Mouse (Mus musculus): ENCODE data around the gene Angel2. TPM values are rescaled to one million over a fixed set of nuclear protein-coding genes. Genes with fewer than 3 reads are reported as not detected.
"Not testable (repeated sequence)": the region's sequence is repeated elsewhere in the genome, so short reads cannot be mapped to it uniquely, and the experiment has no call there.

Angel2 gene
- 25.1 TPM in 2 replicates for total RNA-seq (2012; rRNA removed)
- polyA plus RNA-seq (2012; ENCODE audit: insufficient read depth in 1 of 2, insufficient read length in 2 of 2, low read depth in 1 of 2, low replicate concordance in 2 of 2, missing spikeins in 1 of 2) = 10 to 100 TPM in 1 of 2 experiments, not detected in 1; 33.7 TPM

GRCm38 (mm10) chr1:190924812-190925211 lies at the start of gene Angel2:
TSS of gene Angel2 (plus strand) at chr1:190925112.
- H3K36me3 ChIP-seq (ENCODE audit: control insufficient read depth in 1 of 2, insufficient read depth in 2 of 2, low read length in 2 of 2); H3K4me1 ChIP-seq (ENCODE audit: control insufficient read depth in 1 of 2, insufficient read depth in 2 of 2, low read length in 2 of 2): not testable (repeated sequence)

DNA sequence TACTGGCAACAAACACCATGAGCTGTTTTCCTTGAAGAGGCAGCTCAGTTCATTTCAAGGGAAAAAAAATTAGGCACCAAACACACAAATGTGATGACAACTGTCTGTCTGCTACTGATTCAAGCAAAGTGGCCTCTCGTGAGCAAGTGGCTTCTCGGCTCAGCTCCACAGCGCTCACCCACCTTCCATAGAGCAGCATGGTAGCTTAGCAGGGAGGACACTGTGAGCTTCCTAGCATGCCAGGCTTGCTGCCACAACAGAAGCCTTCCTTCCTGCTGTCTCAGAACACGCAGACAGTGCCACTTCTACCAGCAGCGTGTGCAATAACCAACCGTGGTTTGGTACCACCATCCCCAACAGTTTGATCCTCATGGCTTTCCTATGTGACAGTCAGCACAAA lies 49.2 kb upstream of the Angel2 start:
- DNase-seq (ENCODE audit: low read depth, low spot score) = no peak
- TF ChIP-seq POLR2AphosphoS2 (IDR thresholded peaks at IDR 0.05; ENCODE audit: low read length) (no peak), USF2 (IDR thresholded peaks at IDR 0.05; ENCODE audit: borderline replicate concordance in 1 of 2, insufficient read depth in 1 of 2, low read depth in 1 of 2, low read length in 2 of 2) (no peak), TBP (IDR thresholded peaks at IDR 0.05; ENCODE audit: low read depth, low read length) (no peak), MYC (IDR thresholded peaks at IDR 0.05; ENCODE audit: low read depth, low read length) (no peak), ZNF384 (IDR thresholded peaks at IDR 0.05; ENCODE audit: low read depth, low read length) (no peak), RCOR1 (IDR thresholded peaks at IDR 0.05; ENCODE audit: low read depth, low read length) (no peak), GATA1 (IDR thresholded peaks at IDR 0.05; ENCODE audit: low read depth, low read length) (no peak), ZMIZ1 (IDR thresholded peaks at IDR 0.05; ENCODE audit: low read depth, low read length) (no peak), MAFK (IDR thresholded peaks at IDR 0.05; ENCODE audit: borderline replicate concordance, low read depth, low read length) (no peak), TAL1 (IDR thresholded peaks at IDR 0.05; ENCODE audit: low read length) (no peak), ELF1 (IDR thresholded peaks at IDR 0.05; ENCODE audit: low read depth, low read length) (no peak), JUND (IDR thresholded peaks at IDR 0.05; ENCODE audit: low read depth, low read length) (no peak), MAX (IDR thresholded peaks at IDR 0.05; ENCODE audit: low read length) (no peak), POLR2AphosphoS5 (IDR thresholded peaks at IDR 0.05; ENCODE audit: borderline replicate concordance, low read depth, low read length) (no peak), E2F4 (IDR thresholded peaks at IDR 0.05; ENCODE audit: borderline replicate concordance, low read depth, low read length) (no peak), ZKSCAN1 (IDR thresholded peaks at IDR 0.05; ENCODE audit: low read depth, low read length) (no peak), SMC3 (IDR thresholded peaks at IDR 0.05; ENCODE audit: low read depth, low read length) (no peak), NRF1 (IDR thresholded peaks at IDR 0.05; ENCODE audit: insufficient read depth, low read depth, low read length, poor library complexity, severe bottlenecking) (no peak), GABPA (IDR thresholded peaks at IDR 0.05; ENCODE audit: low read depth, low read length) (no peak), ETS1 (IDR thresholded peaks at IDR 0.05; ENCODE audit: low read depth, low read length) (no peak)
- no peak overlapping the region for H3K4me3 ChIP-seq (ENCODE audit: control insufficient read depth in 1 of 2, insufficient read depth in 1 of 2, low read depth in 2 of 2, low read length in 2 of 2)
- no peaks in the 10 kb centered on the region for H3K79me2 ChIP-seq (ENCODE audit: control insufficient read depth, insufficient read depth, low read length, poor library complexity)
- H3K27ac ChIP-seq (ENCODE audit: control insufficient read depth, low read depth, low read length) = no peak overlapping the region
- H3K9me3 ChIP-seq (replicated peaks; ENCODE audit: insufficient read depth, low read length) = no peaks in the 10 kb centered on the region
- H3K36me3 ChIP-seq (ENCODE audit: control insufficient read depth in 1 of 2, insufficient read depth in 2 of 2, low read length in 2 of 2) = peaks cover 2 to 9% of the 10 kb centered on the region in 2 experiments
- H3K9ac ChIP-seq (ENCODE audit: control insufficient read depth, low read depth, low read length, poor library complexity, severe bottlenecking) = no peak overlapping the region
- H3K27me3 ChIP-seq (ENCODE audit: control insufficient read depth in 1 of 2, insufficient read depth in 2 of 2, low read length in 2 of 2) = no peaks in the 10 kb centered on the region
- peaks cover 4 to 11% of the 10 kb centered on the region in 2 experiments; a peak in 3 of 4 replicates for H3K4me1 ChIP-seq (ENCODE audit: control insufficient read depth in 1 of 2, insufficient read depth in 2 of 2, low read length in 2 of 2)

More at GRCm38 (mm10) chr1:190924812-190925211, at the start of gene Angel2:
- not testable (repeated sequence) for H3K27ac ChIP-seq (ENCODE audit: control insufficient read depth, low read depth, low read length); H3K9ac ChIP-seq (ENCODE audit: control insufficient read depth, low read depth, low read length, poor library complexity, severe bottlenecking); H3K79me2 ChIP-seq (ENCODE audit: control insufficient read depth, insufficient read depth, low read length, poor library complexity); H3K27me3 ChIP-seq (ENCODE audit: control insufficient read depth in 1 of 2, insufficient read depth in 2 of 2, low read length in 2 of 2); H3K4me3 ChIP-seq (ENCODE audit: control insufficient read depth in 1 of 2, insufficient read depth in 1 of 2, low read depth in 2 of 2, low read length in 2 of 2); H3K9me3 ChIP-seq (replicated peaks; ENCODE audit: insufficient read depth, low read length); DNase-seq (ENCODE audit: low read depth, low spot score)

All from MEL (cell line).